Mouse (Mus musculus): Measurements from ENCODE around the gene Fat3.

The Fat3 gene

GRCm38 (mm10) chr9:16437805-16438204 lies 63.3 kb downstream of the Fat3 start:
- DNase-seq (ENCODE audit: low spot score), result no peak

GRCm38 (mm10) chr9:16428589-16428988 lies 72.5 kb downstream of the Fat3 start:
- no peak for DNase-seq (ENCODE audit: low spot score)

- DNase-seq (ENCODE audit: low spot score), result no peak
Observed at GRCm38 (mm10) chr9:16422707-16423106, 78.4 kb downstream of the Fat3 start.

- no peak for DNase-seq (ENCODE audit: low spot score)
Observed at GRCm38 (mm10) chr9:16402815-16403214, 98.3 kb downstream of the Fat3 start.

DNA sequence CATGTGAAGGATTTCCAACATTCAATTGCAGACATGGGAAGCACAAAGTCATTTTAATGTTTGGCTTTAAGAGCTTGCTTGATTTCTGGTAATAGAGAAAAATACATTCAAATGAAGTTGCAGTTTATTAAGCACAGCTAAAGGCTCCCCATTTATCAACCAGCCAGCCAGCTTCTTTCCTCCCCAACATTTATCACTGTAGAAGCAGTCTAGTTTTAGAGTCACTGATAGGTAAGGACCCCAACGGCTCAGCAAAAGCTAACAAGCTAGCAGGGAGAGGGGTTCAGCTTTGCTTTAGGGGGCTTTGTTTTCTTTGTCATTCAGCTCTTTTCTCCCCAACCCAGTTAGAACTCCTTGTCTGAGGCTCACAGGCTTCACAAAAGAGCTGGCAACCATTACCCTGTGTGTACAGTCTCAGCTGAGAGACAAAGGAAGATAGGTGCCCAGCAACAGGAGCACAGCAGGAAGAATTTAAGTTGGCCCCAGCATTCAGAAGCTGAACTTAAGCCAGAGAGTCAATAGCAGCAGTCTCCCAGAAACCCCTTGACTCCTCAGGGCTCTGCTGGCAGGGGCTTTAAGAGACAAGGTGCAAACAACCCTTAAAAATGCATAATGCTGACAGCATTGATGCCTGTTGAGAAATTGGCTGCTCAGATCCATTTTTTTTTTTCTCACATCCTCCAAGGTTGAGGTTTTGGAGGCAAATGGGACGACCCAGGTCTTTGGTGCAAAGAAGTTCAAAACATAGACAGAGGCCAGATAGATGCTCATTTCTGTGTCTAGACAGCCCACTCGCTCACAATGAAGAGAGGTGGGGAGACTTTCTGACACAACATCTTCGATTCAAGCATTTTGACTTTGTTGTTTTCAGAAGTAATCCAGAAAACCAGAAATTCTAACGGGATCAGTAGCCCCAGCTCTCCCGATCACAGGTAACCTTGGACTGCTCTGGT lies 102.1 kb downstream of the Fat3 start:
- DNase-seq (ENCODE audit: low spot score), result no peak

DNA sequence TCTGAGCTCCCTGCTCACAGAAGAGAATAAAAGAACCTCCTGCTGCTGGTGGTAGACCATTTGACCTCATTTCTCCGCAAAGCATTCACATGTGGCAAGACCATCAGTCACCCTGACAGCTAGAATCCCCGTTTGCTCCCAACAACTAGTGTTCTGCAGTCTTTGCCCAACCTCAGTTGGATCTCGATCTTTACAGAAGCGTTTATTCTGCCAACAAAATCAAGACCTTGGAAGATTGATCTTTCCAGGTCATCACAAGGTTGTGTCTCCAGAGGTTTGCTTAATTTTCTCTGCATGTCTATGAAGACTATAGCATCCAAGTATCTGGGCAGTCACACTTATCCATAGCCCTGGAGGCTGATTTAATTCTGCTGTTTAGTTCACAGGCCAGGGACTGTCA lies 111.9 kb downstream of the Fat3 start:
- DNase-seq (ENCODE audit: low spot score), result no peak

- no peak for DNase-seq (ENCODE audit: low spot score)
Observed at GRCm38 (mm10) chr9:16387527-16387926, 113.6 kb downstream of the Fat3 start.

- no peak for DNase-seq (ENCODE audit: low spot score)
Observed at GRCm38 (mm10) chr9:16363713-16364112, 137.4 kb downstream of the Fat3 start.

DNA sequence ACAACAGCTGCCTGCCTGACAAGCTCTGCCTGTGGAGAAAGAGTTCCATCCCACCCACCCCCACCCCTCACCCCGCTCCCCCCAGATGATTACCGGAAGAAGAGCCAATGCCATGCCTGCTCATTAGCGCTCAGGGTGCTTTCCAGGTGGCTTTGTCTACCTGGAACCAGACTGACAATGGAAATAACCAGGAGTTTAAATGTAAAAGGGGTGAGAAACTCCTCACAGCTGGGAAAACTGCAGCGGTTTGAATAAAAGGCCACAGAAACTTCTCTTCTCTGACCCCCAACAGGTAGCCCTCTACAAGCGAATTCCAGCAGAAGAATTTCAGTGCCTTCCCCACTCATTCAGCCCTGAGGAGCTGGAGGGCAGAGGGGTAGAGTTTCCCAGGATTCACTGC lies 139.3 kb downstream of the Fat3 start:
- DNase-seq (ENCODE audit: low spot score), result no peak

GRCm38 (mm10) chr9:16356636-16357035 lies 144.4 kb downstream of the Fat3 start:
- DNase-seq (ENCODE audit: low spot score), result no peak

DNA sequence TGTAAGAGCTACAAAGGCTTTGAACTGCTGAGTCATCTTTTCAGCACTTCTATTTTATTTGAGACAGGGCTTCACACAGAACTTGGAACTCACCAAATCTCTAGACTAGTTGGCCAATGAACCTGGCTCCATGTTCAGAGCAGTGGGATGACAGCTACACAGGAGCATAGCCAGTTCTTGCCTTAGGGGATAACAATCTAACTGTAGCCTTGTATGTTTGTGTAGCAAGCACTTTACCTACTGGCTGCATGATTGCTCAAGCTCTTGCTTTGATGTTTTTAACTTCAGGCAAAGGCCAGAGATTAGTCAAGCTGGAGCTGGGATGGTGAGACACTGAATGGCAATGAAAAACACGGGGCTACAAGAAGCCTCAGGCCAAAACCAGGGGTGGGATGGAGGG lies 146.2 kb downstream of the Fat3 start:
- DNase-seq (ENCODE audit: low spot score), result no peak

DNA sequence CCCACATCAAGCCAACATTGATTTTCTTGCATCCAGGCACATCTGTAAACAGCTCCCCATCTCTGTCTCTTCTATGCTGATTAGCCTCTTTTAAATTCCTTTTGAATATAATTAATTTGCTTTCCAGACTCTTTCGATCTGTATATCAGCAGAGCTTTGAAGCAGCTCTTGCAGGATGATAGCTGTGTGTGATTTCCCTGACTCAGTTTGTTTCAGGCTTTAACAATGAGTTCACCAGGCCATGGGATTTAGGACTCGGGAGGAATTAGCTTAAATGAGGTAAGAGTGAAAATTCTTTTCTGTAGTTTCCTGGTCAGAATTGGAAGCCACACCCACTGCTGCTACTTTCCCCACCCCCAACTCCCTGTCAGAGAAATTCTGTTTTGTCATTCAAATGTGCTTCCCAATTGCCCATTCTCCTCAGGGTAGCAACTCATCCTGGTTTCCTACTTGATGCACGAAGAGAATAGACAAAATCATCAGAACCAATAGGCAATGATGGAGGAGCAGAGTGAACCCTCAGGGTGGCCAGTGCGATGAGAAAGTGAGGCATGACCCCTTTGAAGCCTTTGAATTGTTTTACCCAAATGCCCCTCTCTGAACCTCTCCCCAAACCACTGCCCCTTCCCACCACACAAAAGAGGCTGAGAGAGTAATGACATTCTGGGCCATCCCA lies 147.9 kb downstream of the Fat3 start:
- DNase-seq (ENCODE audit: low spot score), result no peak

- no peak for DNase-seq (ENCODE audit: low spot score)
Observed at GRCm38 (mm10) chr9:16352486-16353048, 148.5 kb downstream of the Fat3 start.

DNA sequence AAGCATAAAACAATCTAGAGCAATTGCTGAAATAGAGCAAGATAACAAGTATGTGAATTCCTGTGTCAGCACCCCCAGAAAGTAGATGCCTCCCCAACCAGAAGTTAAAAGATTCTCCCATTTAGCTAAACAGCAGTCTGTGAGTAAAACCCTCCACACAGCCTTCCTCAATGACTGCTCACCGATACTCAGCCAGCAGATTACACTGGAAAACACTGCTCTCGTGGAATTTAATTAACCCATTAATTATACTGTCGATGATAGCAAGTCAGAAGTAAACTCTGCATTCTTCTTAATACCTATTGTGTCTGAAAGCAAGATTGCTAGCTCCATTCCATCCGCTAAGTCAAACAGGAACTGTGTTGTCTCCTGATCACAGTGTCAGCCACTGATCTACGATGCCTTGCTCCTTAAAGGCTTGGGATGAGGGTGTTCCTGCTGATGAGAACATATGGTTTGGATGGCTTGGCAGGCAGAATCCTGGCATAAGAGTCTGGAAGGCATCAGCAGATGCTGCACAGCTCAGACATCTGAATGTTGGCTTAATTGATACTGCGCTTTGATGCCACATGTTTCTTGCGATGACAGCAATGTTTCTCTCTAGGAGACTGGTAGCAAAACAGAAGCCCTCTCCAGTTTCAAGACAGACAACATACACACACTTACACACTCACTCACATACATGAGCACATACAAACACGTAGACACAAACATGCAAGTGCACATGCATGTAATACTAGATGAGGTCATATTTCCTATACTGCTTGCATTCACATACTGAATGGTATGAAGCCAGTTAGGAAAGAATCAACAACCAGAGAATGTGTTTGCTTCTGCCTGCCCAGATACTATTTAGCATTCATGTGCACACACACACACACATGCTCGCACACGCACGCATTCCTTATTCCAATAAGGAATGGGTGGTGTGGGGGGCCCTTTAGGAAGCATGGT lies 155.9 kb downstream of the Fat3 start:
- no peak for DNase-seq (ENCODE audit: low spot score)

- no peak for DNase-seq (ENCODE audit: low spot score)
Observed at GRCm38 (mm10) chr9:16343191-16343590, 157.9 kb downstream of the Fat3 start.

DNA sequence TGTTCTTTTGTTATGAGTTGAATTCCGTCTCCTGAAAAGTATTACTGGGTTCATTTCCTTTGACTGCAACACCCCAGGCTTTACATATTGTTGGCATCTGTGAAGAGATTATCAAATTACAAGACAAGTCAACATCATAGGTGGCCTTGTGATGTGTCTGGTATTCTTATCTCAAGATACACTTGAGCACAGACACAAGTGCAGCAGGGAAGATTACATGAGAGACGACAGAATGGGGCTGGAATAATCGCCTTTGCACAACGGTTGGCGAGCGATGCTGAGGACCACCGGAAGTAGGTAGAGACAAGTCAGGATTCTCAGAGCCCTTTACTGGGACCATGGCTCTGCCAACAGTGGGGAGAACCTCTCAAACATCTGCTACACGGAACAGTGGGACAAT lies 158.5 kb downstream of the Fat3 start:
- DNase-seq (ENCODE audit: low spot score), result no peak

DNA sequence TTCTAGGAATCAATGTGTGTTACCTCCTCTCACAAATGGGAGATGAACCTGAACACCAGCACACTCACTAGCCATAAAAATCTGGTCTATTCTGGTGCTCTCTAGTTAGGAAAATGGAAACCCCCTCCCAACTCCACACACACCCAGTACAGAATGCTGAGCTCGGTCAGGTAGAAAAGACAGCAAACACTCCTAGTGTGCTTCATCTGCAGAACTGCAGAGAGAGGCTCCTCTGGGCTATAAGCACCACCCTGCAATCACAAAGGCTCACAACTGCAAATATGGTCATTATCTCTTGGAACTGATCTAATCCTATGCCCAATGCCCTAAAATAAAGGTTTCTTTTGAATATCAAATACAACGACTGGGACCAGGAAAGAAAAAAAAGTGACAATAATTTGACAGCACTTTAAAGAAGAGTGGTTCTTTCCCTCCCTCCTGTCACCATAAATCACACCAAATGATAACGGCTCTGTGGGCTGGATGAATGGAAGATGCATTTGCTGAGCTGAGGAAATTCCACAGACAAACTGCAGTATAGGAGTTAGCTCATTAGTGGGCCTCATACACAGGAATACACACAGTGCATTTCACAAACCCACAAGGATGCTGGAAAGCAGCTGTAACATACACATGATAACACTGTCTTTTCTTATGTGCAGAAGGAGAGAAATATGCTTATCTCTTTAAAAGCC lies 170.6 kb downstream of the Fat3 start:
- no peak for DNase-seq (ENCODE audit: low spot score)

- DNase-seq (ENCODE audit: low spot score), result no peak
Observed at GRCm38 (mm10) chr9:16318957-16319356, 182.1 kb downstream of the Fat3 start.

GRCm38 (mm10) chr9:16312599-16313197 lies 188.4 kb downstream of the Fat3 start:
- DNase-seq (ENCODE audit: low spot score), result no peak
